Mouse (Mus musculus) heart, embryonic 13.5 days (tissue): ENCODE data around the gene Acmsd. TPM values are rescaled to one million over a fixed set of nuclear protein-coding genes. Genes with fewer than 3 reads are reported as not detected.
"Not testable (repeated sequence)": the region's sequence is repeated elsewhere in the genome, so short reads cannot be mapped to it uniquely, and the experiment has no call there.

Source experiments
- ATAC-seq: fragments of 200-750 bp; cut with Nextera tagmentation; 2 replicates; pipeline ENCODE4 v1.8.0; 2017; ENCODE audit warnings: moderate TSS enrichment; ENCODE audit not compliant: insufficient number of reproducible peaks, low FRiP score, low TSS enrichment; ENCODE audit errors: extremely low read depth
- H3K27ac ChIP-seq: fragments of 300-500 bp; sonication (generic); replicated peaks from 2 replicates; pipeline ENCODE4 v1.5.1; 2015; ENCODE audit warnings: moderate library complexity, mild to moderate bottlenecking, inconsistent platforms
- H3K27me3 ChIP-seq: fragments of 300-500 bp; sonication (generic); replicated peaks from 2 replicates; pipeline ENCODE4 v1.6.1; 2015; ENCODE audit warnings: mild to moderate bottlenecking, inconsistent platforms
- H3K36me3 ChIP-seq: fragments of 300-500 bp; sonication (generic); 2 replicates; pipeline ENCODE4 v1.6.1; 2015; ENCODE audit warnings: mild to moderate bottlenecking, inconsistent platforms
- H3K4me1 ChIP-seq: fragments of 300-500 bp; sonication (generic); 2 replicates; pipeline ENCODE4 v1.6.1; 2015; ENCODE audit warnings: inconsistent platforms
- H3K4me2 ChIP-seq: fragments of 300-500 bp; sonication (generic); 2 replicates; pipeline ENCODE4 v1.6.1; 2015; ENCODE audit warnings: inconsistent platforms, mild to moderate bottlenecking, moderate library complexity
- H3K4me3 ChIP-seq: fragments of 300-500 bp; sonication (generic); 2 replicates; pipeline ENCODE4 v1.5.1; 2015; ENCODE audit warnings: moderate library complexity, mild to moderate bottlenecking, inconsistent platforms
- H3K9ac ChIP-seq: fragments of 300-500 bp; sonication (generic); 2 replicates; pipeline ENCODE4 v1.6.1; 2015; ENCODE audit warnings: inconsistent platforms, mild to moderate bottlenecking, moderate library complexity
- H3K9me3 ChIP-seq: fragments of 300-500 bp; sonication (generic); 2 replicates; pipeline ENCODE4 v1.6.1; 2016; ENCODE audit warnings: inconsistent platforms
- WGBS: fragments of 180-500 bp; shearing (Covaris S2); methylation state at CpG from one replicate; pipeline ENCODE4 v1.1.7; 2015; ENCODE audit warnings: mixed read lengths; 5-methylcytosine and 5-hydroxymethylcytosine counted together
- polyA plus RNA-seq: library from polyadenylated mRNA; unstranded; fragments of >200 nt; fragmentation: Nextera tagmentation; extraction: Ambion mirVana; gene quantifications from 2 replicates; pipeline ENCODE4 v1.2.1, GENCODE M21; 2015

Gene Acmsd
- polyA plus RNA-seq, 1 experiment from 2014 or later, result 0.49 TPM

DNA sequence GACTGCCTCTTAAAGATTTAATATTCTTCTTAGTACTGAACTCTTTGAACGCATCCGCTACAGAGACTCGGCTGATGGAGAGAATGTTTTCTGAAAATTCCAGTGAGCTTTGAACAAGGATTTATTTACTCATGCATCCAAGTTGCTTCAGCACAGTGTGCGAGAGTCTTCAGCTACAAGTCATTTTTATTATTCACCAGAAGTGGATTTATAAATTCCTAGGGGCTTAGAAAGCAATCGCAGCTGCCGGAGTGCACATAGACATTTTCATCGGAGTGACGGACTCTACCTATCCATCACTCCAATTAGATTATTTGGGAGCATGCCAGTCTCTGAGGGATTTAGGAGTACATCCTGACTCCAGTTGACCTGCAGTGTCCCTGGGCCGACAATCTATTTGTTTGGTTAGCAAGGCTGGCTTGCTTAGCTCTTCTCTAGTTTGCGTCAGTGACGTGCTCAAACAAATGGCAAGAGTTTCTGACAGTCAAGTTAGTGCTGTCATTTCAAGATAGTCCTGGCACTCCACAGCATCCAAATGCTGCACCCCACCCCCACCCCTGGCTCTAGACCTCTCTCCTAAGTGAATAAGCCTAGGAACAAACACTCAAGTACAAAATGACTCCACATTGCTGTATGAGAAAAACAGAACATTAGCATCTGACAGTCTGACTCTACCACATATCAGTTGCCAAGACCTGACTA lies 21.3 kb downstream of the Acmsd start:
- peaks cover 1% of the 10 kb centered on the region; the same call in 1 of the 2 replicates for H3K4me1 ChIP-seq
- H3K9ac ChIP-seq, result no peak overlapping the region
- H3K9me3 ChIP-seq, result no peaks in the 10 kb centered on the region
- H3K36me3 ChIP-seq, result no peaks in the 10 kb centered on the region
- H3K4me2 ChIP-seq, result no peak overlapping the region
- H3K27me3 ChIP-seq, result no peaks in the 10 kb centered on the region
- no peak for ATAC-seq
- H3K27ac ChIP-seq, result no peak overlapping the region
- H3K4me3 ChIP-seq, result no peak overlapping the region
- WGBS, result 71% methylated on average over 11 of the region's 11 CpGs

DNA sequence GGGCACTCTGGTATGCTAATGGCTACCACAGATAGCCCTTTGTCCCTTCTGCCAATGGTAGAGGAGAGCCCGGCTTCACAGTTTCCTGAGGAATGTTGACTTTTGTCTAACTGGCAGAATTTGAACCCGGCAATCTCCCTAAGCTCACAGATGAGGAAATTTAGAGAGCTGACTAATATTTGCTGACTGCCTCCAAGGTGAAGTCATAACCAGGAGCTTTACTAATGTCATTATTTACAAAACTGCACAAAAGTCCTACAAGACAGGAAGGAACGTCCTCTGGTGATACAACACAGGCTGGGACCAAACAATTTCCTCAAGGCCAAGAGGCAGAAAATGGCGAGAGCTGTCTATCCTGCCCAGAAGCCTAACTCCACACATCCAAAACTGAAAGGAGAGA lies 26.6 kb downstream of the Acmsd start:
- Histone ChIP-seq H3K4me1 (peaks cover 16% of the 10 kb centered on the region), H3K27ac (no peak overlapping the region), H3K27me3 (no peaks in the 10 kb centered on the region), H3K36me3 (no peaks in the 10 kb centered on the region), H3K4me3 (no peak overlapping the region), H3K4me2 (no peak overlapping the region), H3K9me3 (no peaks in the 10 kb centered on the region), H3K9ac (no peak overlapping the region)
- 59% methylated on average over 4 of the region's 4 CpGs for WGBS
- no peak for ATAC-seq

DNA sequence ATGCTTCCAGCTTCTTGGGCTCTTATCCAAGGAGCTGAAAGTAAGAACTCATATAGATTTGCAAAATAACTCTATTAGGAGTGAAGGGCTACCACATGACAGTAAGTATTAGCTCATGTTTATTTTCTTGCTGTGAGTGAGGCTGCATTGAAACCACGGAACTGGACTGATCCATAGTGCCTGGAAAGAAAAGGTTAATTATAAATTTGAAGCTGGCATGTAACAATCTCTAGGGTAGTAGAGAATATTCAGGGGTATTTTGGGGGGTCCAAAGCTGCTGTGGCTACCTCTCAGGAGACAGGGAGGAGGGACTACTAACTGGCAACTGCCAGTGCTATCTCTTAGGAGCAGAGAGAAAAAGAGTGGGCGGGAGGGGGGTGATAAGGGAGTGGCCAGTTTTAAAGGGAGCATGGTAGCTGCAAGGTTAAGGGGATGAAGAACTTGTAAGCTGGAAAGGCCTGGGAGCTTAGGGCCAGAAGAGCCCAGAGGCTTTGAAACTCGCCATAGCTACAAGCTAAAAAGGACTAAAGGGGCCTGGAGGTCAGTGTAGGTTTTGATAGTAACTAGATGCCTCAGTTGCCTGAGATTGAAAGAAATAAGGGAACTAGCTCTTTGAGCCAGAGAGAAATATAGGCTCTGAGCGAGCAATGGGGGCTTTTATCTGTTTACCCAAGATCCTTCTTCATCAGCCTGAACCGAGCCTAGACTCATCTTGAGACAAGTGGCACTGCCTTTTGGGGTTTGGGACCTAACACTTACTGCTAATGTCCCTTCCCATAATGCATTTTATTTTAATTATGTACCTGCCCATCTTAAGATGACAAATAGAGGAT lies 27.3 kb downstream of the Acmsd start:
- Histone ChIP-seq H3K4me1 (peaks cover 16% of the 10 kb centered on the region), H3K27me3 (no peaks in the 10 kb centered on the region), H3K9ac (peak overlapping the region; percentile 40; the same call in 1 of the 2 replicates), H3K9me3 (no peaks in the 10 kb centered on the region), H3K4me3 (no peak overlapping the region), H3K4me2 (peak overlapping the region; percentile 5; the same call in 1 of the 2 replicates), H3K36me3 (no peaks in the 10 kb centered on the region), H3K27ac (0 out of 2 replicates have a peak overlapping the region, but pooled peaks have one; percentile 15)
- no peak for ATAC-seq
- 42% methylated on average over 5 of the region's 5 CpGs for WGBS

DNA sequence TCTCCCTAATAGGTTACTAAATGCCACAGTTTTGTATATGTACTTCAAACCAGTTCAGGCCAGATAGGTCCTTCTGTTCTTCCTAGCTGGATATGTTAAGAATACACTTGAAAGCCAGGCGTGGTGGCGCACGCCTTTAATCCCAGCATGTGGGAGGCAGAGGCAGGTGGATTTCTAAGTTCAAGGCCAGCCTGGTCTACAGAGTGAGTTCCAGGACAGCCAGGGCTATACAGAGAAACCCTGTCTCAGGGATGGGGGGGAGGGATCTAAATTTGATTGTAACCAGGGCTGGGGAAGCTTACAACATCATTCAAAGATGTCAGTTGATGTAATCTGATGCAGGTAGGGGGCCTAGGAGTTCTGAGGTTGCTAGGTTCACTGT lies 27.9 kb downstream of the Acmsd start:
- 85% methylated on average over 3 of the region's 3 CpGs for WGBS
- not testable (repeated sequence) for H3K4me3 ChIP-seq, H3K9me3 ChIP-seq, H3K4me2 ChIP-seq, H3K27ac ChIP-seq, H3K36me3 ChIP-seq, H3K9ac ChIP-seq, ATAC-seq, H3K27me3 ChIP-seq
- peaks cover 16% of the 10 kb centered on the region for H3K4me1 ChIP-seq

DNA sequence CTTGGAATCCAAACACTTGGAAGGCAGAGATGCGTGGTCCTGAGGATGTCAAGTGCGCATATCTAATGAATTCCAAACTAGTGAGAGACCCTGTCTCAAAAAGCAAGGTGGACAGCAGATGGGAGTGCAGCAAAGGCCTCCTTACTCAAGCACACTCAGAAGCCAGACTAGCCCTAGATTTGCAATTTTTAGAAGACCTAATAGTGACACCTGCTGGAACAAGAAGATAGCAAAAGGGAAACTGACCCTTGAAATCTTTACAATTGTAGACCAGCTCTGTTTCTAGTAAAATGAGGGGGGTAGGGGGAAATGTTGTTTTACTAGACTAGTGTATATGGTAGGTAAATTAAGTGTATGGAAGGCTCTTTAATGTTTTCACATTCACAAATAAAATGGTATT lies 36.3 kb downstream of the Acmsd start:
- Histone ChIP-seq H3K9ac (no peak overlapping the region), H3K4me1 (no peaks in the 10 kb centered on the region), H3K27me3 (no peaks in the 10 kb centered on the region), H3K4me3 (no peak overlapping the region), H3K9me3 (no peaks in the 10 kb centered on the region), H3K4me2 (no peak overlapping the region), H3K27ac (no peak overlapping the region), H3K36me3 (no peaks in the 10 kb centered on the region)
- no peak for ATAC-seq
- WGBS, result 54% methylated on average over 2 of the region's 2 CpGs

DNA sequence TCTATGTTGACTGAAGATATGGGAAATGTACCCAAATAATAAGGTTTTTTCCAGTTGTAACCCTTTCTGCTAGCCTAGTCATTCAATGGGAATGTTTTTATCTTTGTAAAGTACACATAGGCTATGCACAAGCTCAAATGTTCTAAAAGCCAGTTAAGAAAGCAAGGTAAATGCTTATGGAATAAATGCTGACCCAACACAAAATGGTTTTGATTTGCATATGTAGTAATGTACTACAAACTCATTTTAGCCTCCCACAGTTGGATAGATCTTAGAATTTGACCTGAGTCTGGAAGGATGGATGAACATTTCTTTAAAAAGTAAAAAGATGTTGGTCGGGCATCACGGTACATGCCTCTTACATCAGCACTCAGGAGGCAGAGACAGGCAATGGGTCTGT lies 37.5 kb downstream of the Acmsd start:
- H3K4me1 ChIP-seq, result 0 out of 2 replicates have a peak, but pooled peaks cover 1% of the 10 kb centered on the region
- no peak overlapping the region for H3K27ac ChIP-seq
- ATAC-seq, result no peak
- H3K4me2 ChIP-seq, result no peak overlapping the region
- peaks cover 2% of the 10 kb centered on the region; the same call in 1 of the 2 replicates for H3K36me3 ChIP-seq
- H3K27me3 ChIP-seq, result no peaks in the 10 kb centered on the region
- no peak overlapping the region for H3K4me3 ChIP-seq
- H3K9ac ChIP-seq, result no peak overlapping the region
- 79% methylated on average over 2 of the region's 2 CpGs for WGBS
- no peaks in the 10 kb centered on the region for H3K9me3 ChIP-seq

DNA sequence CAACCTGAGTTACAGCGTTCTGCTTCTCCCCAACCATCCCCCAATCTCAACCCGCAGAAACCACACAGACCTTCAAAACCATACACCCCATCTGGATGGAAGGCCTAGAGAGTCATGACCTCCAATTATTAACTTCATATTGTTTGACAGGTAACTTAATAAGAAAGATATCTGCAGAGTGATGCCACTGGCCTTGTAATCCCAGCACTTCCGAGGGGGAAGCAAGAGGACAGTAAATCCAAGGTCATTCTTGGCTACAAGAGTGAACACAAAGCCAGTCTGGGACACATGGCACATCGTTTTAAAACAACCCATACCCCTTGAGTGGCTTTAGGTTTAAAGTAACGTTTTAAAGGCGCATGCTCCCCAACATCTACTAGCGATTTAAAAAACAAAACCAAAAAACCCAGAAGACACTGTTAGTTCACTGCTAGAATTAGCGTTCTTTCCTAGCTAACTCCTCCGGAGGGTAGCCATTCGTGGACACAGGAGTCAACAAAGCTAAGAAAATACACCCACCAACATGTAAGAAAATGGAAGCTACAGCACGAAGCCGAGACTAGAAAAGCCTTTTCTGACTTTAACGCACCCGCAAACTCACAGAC lies 44.1 kb downstream of the Acmsd start:
- peak overlapping the region; percentile 88 for H3K4me2 ChIP-seq
- H3K27me3 ChIP-seq, result no peaks in the 10 kb centered on the region
- peak overlapping the region; percentile 83 for H3K9ac ChIP-seq
- 2% methylated on average over 14 of the region's 14 CpGs for WGBS
- H3K27ac ChIP-seq, result peak overlapping the region; percentile 92
- H3K36me3 ChIP-seq, result peaks cover 13% of the 10 kb centered on the region
- ATAC-seq, result no peak
- no peaks in the 10 kb centered on the region for H3K9me3 ChIP-seq
- peaks cover 40% of the 10 kb centered on the region for H3K4me1 ChIP-seq
- H3K4me3 ChIP-seq, result peak overlapping the region; percentile 86

DNA sequence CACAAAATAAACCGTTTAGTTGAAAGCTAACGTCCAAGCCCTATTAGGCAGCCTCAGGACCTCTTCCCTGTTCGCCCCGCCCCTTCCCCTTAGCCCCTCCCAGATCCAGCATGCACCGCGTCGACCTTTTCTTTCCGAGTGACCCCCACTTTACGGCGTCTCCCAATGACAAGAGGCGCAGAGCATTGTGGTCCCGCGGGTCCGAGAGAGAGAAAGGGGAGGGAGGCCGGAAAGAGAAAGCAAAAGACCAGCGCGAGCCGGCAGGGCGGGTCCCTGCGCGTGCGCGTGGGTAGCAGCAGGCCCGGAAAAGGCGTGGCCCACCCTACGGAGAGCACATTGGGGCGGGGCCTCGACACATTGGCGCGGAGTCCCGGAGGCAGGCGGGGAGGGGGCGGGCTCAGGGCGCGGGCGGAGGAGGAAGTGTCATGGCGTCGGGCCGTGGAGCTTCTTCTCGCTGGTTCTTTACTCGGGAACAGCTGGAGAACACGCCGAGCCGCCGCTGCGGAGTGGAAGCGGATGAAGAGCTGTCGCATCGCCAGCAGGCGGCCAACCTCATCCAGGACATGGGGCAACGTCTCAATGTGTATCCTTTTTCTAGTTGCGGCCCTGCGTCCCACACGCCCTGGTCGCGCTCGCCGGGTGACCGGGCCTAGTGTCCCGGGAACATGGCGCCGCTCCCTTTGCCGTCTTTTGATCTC lies 44.7 kb downstream of the Acmsd start, which contains the start of gene Ccnt2:
TSS of gene Ccnt2 (plus strand) at position 362 of the 698 bp plus-strand sequence.
- peak; percentile 99 for ATAC-seq
- Histone ChIP-seq H3K9ac (peak within 1 kb of the TSS; percentile 96), H3K4me3 (peak within 1 kb of the TSS; percentile 86), H3K27ac (peak within 1 kb of the TSS; percentile 92), H3K4me1 (peaks cover 47% of the 10 kb centered on the region), H3K36me3 (peaks cover 18% of the 10 kb centered on the region), H3K27me3 (no peaks in the 10 kb centered on the region), H3K4me2 (peak within 1 kb of the TSS; percentile 92), H3K9me3 (no peaks in the 10 kb centered on the region)
- WGBS, result under 1% methylated on average over 63 of the region's 63 CpGs

DNA sequence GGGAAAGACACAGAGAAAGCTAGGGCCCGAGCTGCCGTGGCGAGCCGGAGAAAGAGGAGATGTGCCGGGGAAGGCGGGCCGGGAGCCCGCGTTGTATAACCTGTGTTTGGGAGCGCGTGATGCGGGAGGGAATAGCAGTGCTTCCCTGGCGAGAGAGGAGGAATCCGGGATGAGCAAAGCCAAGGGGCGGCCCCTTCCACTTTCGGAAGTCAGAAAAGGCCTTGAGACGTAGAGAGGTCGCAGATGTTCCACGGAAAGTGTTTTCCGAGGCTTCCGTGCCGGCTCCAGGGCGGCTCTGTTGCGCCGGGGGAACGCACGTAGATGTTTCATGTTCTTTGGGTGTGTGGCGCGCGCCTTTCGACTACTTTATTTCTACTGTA lies 45.3 kb downstream of the Acmsd start:
- H3K4me3 ChIP-seq, result peak overlapping the region; percentile 86
- H3K36me3 ChIP-seq, result peaks cover 23% of the 10 kb centered on the region
- no peaks in the 10 kb centered on the region for H3K27me3 ChIP-seq
- H3K27ac ChIP-seq, result peak overlapping the region; percentile 92
- ATAC-seq, result peak; percentile 1; the same call in 1 of the 2 replicates
- H3K9ac ChIP-seq, result peak overlapping the region; percentile 96
- H3K4me2 ChIP-seq, result peak overlapping the region; percentile 92
- H3K9me3 ChIP-seq, result no peaks in the 10 kb centered on the region
- WGBS, result 0% methylated on average over 31 of the region's 31 CpGs
- peaks cover 52% of the 10 kb centered on the region for H3K4me1 ChIP-seq

DNA sequence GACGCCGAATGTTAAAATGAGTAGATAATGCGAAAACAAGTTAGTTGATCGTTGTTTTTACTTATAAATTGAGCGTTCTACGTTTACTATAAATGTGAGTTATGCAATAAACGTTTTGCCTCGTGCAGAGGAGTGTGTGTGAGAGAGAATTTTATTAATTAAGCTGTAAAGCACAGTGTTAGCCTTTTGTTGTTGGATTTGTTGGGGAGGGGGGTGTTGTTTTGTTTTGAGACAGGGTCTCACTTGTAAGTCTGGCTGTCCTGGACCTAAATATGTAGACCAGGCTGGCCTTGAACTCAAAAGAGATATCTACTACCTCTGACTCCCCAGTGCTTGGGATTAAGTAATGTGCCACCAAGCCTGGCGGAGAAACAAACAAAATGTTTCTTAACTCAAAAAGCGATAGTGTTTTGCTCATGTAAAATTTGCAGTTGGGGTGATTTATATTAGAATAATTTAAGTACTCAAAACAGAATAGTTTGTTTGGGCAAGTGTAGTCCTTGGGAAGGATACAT lies 46.0 kb downstream of the Acmsd start:
- H3K4me1 ChIP-seq, result peaks cover 60% of the 10 kb centered on the region
- H3K27ac ChIP-seq, result peak overlapping the region; percentile 92; the same call in 1 of the 2 replicates
- no peak for ATAC-seq
- H3K4me3 ChIP-seq, result peak overlapping the region; percentile 86
- peak overlapping the region; percentile 96 for H3K9ac ChIP-seq
- no peaks in the 10 kb centered on the region for H3K9me3 ChIP-seq
- WGBS, result 6% methylated on average over 10 of the region's 10 CpGs
- no peaks in the 10 kb centered on the region for H3K27me3 ChIP-seq
- peaks cover 23% of the 10 kb centered on the region for H3K36me3 ChIP-seq
- peak overlapping the region; percentile 92 for H3K4me2 ChIP-seq
